Mouse (Mus musculus) right cerebral cortex, postnatal 10 days (tissue): ENCODE data around the gene Zdhhc20.
A peak's percentile ranks its signal among the peaks of the same experiment; 100 is the strongest.
"Not testable (repeated sequence)": the region's sequence is repeated elsewhere in the genome, so short reads cannot be mapped to it uniquely, and the experiment has no call there.

ENCODE experiments used
- DNase-seq, 2 experiments: peaks; one replicate each; pipeline ENCODE4 v3.0.0; 2021; ENCODE audit warnings: low spot score in 2 of 2

Gene Zdhhc20

GRCm38 (mm10) chr14:57890011-57890842 is at the start of gene Zdhhc20:
Gene Zdhhc20, minus strand, starts transcription at chr14:57890276.
- DNase-seq: peak; percentile 96

- DNase-seq: no peak
These were observed 47.2 kb upstream of the Zdhhc20 start for GRCm38 (mm10) chr14:57937297-57937696.

- DNase-seq: no peak
These were observed 44.6 kb upstream of the Zdhhc20 start for GRCm38 (mm10) chr14:57934666-57935065.

- DNase-seq: no peak
These were observed 43.5 kb upstream of the Zdhhc20 start for GRCm38 (mm10) chr14:57933608-57934007.

DNA sequence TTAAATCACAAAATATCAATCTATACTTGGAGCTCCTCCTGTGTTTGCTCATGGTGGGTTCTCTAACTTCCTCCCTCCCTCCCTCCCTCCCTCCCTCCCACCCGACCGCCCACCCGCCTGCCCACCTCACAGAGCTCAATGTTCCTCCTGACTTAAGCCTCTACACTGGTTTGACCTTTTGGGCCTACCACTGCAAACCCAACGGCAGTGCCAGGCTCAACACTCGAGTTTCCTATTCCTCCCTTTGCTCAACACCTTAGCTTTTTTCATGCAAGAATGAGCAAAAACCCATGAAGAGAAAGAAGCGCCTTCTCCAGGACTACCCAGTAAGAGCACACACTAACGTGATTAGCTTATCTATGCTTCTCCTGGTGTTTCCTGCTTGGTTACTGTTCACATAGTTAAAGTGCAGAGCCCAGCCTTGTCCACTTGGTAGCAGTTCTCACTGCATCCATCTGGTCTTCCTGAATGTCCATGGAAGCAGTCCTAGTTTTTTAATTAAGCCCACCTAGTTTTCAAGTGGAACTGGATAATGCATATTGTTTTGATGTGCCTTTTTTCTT is 42.9 kb upstream of the Zdhhc20 start:
- no peak for DNase-seq

GRCm38 (mm10) chr14:57921428-57922131 is 31.5 kb upstream of the Zdhhc20 start:
- no peak for DNase-seq

DNA sequence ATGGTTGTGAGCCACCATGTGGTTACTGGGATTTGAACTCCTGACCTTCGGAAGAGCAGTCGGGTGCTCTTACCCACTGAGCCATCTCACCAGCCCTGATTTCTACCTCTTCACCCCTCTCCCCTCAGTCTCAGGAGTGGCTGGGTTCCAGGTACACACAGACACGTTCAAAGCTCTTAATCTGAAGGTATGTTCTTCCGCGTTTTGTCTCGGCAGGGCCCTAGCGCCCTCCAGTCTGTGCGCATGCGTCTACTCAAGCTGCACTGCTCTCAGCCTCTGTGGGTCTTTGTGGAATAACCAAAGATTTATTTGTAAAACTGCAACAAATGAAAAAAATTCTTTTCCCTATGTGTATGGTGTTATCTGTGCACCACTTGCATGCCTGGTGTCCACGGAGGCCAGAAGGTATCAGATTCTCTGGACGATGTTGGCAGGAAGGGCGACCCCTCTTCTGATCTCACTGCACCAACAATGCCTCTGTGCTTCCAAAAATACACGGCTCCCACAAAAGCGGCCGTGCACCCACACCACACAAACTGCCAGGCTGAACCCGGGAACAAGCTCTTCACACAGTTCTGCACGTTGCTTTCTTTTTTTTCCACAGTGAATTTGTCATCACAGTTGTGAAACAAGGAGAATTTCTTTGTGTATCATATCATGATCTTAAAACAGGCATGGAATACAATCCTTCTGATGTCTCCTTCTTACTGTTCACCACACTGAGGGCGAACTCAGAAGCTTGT is 30.7 kb upstream of the Zdhhc20 start:
- DNase-seq: no peak

DNA sequence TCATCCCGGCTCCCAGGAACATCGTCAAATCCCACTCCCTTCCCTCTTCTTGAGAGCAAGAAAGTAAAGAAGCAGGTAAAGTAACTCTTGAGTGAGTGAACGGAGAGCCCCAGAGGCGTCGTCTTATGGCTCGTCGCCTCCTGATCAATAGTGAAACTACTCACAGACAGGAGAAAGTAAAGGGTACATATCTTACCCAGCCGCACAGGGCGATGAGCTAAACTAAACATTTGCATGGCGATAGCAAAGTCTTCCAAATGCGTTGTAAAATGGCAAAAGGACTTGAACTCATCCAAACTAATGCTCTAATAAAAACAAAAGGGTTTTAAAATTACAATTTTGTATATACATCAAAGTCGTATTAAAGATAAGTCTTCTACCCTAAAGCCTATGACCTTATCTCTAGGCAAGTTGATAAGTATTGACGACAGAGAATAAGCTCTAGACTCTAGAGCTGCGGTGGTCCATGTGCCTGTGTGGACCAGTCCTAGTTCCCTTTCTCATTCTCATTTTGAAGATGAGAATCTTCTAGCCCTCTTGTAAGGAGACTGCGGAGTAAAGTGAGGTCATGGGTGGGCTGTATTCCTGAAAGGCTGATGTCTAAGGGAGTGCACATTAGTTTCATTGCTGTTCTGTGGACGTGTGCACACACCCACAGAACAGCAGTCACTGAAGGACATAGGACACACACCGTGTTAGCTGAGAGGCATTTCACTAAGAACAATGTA is 29.2 kb upstream of the Zdhhc20 start:
- no peak for DNase-seq

DNA sequence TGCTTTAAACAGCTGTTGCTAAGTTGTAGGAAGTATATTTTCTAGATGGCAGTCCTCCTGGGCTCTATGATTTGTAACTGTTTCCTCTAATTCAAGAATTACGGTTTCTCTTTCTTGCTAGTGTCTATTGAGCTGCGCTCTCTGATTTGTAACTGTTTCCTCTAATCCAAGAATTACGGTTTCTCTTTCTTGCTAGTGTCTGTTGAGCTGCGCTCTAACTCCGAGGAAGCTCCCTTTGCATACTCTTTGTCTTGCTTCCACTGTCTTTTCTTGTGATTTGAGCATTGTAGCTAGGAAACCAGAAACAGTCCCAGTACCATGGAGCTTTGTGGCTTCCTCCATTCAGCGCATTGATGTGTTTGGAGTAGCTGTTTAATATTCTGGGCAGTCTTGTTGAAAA is 25.3 kb upstream of the Zdhhc20 start:
- no peak for DNase-seq

- DNase-seq: not testable (repeated sequence)
These were observed 22.3 kb upstream of the Zdhhc20 start for GRCm38 (mm10) chr14:57912211-57913007.

DNA sequence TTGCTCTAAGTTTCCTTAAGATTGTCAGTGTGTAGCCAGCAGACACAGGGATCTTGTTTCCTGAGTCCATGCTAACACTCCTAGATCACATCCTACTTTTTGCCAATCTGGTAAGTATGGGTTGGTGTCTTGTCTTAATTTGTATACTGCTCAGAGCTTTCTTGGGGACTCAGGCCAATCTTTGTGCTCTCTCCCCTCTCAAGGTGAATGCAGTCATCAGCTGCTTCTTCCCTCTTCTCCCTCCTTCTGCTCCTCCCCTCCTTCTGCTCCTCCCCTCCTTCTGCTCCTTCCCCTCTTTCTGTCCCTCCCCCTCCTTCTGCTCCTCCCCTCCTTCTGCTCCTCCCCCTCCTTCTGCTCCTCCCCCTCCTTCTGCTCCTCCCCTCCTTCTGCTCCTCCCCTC is 21.7 kb upstream of the Zdhhc20 start:
- DNase-seq: not testable (repeated sequence)

GRCm38 (mm10) chr14:57911316-57911715 is 21.2 kb upstream of the Zdhhc20 start:
- no peak for DNase-seq

GRCm38 (mm10) chr14:57910501-57911068 is 20.5 kb upstream of the Zdhhc20 start:
- DNase-seq: peak; percentile 86 to 91

GRCm38 (mm10) chr14:57909297-57909696 is 19.2 kb upstream of the Zdhhc20 start:
- no peak for DNase-seq

GRCm38 (mm10) chr14:57908431-57908830 is 18.4 kb upstream of the Zdhhc20 start:
- DNase-seq: no peak

- no peak for DNase-seq
These were observed 11.9 kb upstream of the Zdhhc20 start for GRCm38 (mm10) chr14:57901998-57902397.

- DNase-seq: no peak
These were observed 6.8 kb upstream of the Zdhhc20 start for GRCm38 (mm10) chr14:57896882-57897281.

DNA sequence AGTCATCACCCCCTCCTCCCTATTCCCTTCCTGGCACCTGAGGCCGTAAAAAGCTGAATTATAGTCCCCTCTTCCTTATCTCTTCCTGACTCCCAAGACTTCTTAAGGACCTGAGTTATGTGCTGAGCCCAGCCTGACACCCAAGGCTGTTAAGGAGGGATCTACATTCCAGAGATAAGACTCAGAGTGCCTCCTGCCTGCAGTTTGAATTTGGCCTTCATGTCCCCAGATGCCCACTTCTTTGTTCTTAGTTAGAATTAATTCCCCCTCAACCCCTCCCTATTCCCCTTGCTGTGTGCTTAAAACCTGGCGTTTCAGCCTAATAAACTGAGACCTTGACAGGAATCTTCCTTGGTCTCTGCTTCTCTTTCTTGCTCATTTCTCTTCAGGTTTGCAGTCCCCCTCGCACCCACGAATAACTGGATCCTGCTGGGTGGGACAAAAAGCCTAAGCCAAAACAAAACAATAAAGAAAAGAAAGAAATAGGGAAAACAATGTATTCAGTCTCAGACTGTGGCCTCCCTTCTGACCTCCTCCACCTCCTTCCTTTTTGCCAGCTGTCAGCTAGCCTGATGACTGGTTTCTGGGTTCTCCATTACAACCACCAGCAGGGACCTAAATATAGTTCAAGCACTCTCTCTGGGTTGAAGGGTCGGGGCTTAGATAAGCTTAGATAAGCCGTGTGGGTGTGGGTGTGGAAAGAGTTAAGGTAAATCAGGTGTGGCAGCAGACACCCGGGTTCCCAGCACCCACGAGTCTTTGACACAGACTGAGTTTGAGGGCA is 6.2 kb upstream of the Zdhhc20 start:
- not testable (repeated sequence) for DNase-seq

DNA sequence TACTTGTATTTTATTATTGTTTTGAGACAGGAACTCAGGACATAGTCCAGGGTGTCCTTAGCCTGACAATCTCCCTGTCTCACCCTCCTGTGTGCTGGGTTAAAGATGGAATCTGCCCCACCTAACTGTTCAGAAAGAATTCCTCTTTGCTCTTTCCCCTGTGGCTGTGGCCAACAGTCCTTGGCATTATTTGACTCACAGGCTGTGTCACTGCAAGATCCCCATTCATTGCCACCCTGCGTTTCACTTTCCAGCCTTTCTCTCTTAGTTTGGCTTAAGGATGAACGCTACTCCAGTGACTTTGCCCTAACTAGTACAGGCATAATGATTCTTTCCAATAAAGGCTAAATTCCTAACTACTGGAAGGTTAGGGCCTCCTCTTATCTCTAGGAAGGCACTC is 4.3 kb upstream of the Zdhhc20 start:
- DNase-seq: no peak
